Mouse (Mus musculus) spleen, postnatal 14 days (tissue): Measurements from ENCODE around the gene Dlgap3.

ENCODE experiments used
- DNase-seq, 2 experiments: peaks; one replicate each; pipeline ENCODE4 v3.0.0; 2021 to 2022; ENCODE audit warnings: low spot score in 2 of 2

Gene Dlgap3

DNA sequence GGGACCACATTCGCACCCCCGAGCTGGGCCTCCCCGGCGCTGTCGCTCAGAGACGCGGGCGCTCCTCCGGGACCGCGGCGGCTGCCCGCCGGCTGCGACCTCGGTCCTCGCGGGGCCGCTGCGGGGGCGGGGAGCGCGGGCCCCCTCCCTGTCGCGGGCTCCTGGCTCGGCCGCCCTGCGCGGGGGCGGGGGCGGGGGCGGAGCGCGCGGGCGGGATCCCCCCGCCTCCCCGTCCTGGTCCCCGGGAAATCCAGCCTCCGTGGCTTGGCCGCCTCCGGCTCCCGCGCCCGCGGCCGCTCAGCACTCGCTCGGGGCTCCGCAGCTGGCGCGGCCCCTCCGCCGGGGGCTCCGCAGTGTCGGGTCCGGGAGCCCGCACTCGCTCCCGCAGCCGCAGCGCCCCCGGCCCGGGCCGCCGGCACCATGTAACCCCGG, at the start of gene Dlgap3:
Dlgap3 (plus strand) TSS at position 291 of the 432 bp plus-strand sequence.
- DNase-seq: no peak

DNA sequence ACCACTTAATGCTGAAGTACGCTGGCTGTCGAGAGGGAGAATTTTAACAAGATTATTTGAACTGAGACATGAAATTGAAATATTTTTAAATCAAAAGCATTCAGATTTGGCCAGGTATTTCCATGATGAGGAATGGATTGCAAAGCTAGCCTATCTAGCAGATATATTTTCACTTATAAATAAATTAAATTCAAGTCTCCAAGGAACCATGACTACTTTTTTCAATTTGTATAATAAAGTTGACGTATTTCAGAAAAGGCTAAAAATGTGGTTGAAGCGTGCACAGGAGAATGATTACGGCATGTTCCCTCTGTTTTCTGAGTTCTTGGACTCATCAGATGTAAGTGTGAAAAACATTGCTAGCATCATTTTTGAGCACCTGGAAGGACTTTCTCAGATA, 45.6 kb upstream of the Dlgap3 start, which contains the start of gene Tmem35b:
Tmem35b (plus strand) TSS at position 301 of the 400 bp plus-strand sequence.
- DNase-seq: no peak

DNA sequence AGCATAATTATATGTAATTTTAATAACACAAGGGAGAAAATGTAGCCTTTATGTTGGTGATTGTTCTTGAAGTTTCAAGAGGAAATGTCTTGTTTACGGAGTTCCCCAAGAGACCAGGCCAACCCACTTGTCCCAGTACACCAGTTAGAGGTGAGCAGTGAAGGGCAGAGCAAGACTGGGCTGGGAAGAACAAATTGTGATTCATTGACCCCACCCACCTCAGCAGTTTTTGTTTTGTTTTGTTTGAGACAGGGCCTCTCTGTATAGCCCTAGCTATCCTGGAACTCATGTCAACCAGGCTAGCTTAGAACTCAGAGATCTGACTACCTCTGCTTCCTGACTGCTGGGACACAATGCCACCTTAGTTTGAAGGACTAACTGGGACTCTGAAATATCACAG, 44.7 kb upstream of the Dlgap3 start:
- DNase-seq: no peak

DNA sequence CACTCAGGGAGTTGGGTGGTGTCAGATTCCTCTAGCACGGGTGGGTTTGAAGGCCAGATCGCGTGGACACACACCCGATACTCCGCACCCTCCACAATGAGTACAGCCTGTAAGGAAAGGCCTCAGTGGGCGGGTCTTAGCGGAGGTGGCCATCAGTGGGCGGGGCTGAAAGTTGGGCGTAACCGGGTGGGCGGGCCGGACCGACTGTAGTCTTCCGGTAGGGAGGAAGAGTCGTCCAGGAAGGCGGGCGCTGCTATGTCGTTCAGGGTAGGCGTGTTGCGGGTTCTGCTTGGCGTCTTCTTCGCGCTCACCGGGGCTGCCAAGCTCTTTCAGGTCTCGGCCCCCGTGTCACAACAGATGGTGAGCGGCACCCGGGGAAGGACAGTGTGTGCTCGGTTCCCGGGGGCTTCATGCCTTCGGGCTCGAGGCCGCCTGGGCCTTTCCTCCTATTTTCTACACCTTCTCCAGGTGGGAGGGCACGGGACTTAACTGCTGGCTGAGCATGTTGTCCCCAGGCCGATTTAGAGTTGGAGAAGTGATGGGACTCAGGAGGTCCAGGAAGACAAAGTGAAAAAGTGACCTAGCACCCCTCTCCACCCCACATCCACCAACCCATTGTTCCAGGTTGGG, 43.1 kb upstream of the Dlgap3 start:
- peak; percentile 80 to 83 for DNase-seq

DNA sequence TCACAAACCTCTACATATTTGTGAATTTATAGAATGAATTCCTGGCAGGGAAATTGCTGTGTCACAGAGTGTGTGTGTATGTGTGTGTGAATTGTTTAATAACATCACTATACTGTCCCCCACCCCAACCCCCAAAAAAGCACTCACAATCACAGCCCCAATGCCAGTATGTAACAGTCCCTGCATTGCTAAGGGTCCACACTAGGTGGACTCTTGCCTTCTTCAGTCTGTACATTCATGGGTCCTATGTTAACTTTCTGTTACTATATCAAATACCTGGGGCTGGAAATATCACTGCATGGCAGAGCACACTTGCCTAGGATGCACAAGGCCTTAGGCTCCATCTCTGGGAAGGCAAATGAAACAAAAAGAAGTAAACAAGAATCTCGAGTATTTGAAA, 34.3 kb upstream of the Dlgap3 start:
- DNase-seq: no peak

DNA sequence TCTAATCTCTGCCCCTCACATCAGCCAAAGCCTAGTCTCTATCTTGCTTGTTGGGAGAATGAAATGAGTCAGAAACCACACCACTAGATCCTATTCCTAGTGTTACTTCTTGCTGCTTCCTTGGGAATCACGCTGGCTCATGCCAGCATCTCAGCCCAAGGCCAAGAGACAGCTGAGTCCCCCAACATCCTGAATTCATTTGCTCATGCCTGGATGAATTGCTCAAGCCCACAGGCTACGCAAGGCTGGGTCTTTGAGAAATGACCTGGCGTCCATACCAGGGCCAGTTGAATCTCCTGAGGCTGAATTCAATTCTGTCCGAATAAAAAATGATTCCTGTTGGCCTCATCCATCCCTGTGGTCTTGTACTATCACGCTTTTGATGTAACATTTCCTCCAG, 31.4 kb upstream of the Dlgap3 start:
- no peak for DNase-seq

DNA sequence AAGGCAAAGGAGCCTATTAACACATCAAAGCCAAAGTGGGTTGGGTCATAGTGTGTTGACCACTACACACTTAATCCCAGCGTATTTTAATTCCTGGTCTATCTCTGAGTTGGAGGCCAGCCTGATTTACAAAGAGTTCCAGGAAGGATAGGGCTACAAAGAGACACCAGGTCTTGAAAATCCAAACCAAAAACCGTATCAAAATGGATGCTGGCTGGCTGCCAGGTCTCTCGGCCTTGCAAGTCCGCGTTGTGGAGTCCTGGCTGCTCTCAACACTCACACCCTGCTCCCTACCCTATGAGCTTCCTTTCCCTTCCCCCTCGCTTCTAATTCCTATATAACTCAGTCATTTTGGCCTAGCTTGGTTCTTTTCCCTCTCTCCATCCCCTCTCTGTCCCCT, 30.5 kb upstream of the Dlgap3 start:
- no peak for DNase-seq

DNA sequence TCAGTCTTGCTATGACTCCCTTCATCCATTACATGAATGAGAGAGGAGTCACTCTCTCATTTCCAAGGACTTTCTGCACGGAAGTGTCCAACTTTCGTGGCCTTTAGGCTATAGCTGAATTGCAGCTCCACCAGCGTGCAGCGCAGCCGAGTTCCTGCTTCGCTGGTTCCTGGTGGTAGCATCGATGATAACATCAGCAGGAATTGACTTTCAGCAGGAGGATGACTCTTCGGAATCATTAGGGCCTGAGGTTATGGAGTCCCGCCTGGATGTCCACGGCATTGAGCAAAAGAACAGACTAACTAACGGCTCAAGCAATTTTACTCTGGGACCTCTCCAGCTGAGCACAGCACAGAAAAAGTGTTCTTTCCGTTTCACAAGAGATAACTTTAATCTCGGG, 19.0 kb upstream of the Dlgap3 start:
- no peak for DNase-seq

DNA sequence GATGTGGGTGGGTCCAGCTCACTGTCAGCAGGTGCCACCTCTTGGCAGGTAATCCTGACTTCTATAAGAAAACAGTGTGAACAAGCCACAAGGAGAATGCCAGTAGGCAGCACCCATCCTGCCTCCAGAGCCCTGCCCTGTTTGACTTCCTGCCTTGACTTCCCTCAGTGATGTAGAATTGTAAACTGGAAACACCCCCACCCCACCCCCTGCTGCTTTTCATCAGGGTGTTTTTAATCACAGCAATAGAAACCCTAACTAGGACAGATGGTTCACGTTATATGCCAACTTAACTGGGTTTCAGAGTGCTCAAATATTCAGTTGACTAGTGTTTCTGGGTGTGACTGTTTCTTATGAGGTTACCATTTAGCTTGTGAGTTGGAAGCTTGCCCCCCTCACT, 15.7 kb upstream of the Dlgap3 start:
- DNase-seq: no peak

DNA sequence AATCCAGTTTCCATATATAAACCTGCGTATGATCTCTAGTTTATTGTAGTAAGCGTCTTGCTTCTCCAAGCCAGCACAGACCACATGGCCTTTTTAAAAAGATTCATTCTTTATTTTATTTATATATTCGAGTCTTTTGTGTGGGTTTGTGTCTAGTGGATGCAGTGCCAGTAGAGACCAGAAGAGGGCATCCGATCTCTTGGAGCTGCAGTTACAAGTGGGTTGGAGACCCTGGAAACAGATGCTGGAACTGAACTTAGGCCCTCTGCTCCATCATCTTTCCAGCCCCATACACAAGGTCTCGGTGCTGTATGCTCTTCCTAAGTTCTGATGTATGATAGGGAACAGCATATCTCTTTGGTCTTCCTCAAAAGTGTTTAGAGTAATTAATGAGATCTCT, 13.2 kb upstream of the Dlgap3 start:
- no peak for DNase-seq

DNA sequence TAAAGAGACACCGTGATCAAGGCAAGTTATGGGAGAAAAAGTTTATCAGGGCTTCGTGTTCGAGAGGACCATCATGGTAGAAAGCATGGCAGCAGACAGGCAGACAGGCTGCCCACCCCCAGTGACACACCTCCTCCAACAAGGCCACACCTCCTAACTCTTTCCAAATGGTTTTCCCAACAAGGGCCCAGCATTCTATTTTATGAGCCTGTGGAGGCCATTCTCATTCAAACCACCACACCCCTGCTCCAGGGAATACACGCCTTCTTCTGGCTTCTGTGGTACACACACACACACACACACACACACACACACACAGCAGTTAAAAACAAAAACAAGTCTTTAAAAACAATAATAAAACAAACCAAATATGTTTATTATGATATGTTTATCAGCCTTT, 11.3 kb upstream of the Dlgap3 start:
- DNase-seq: no peak

DNA sequence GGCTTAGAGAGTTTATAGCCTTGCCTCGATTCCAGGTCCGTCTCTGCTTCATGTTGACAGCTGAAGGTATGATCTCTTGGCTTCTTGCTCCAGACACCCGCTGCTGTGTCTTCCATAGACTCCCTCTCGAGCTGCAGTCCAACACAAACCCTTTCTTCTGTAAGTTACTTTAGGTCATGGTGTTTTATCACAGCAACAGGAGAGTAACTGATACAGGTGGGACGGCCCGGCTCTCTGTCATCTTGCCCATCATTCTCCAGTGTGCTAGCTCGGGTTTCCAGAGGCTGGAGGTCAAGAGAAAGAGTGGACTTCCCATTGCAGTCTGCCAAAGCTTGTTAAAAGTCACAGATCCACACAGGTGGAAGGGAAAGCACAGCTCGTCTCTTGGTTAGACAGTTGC, 5.1 kb upstream of the Dlgap3 start:
- no peak for DNase-seq

DNA sequence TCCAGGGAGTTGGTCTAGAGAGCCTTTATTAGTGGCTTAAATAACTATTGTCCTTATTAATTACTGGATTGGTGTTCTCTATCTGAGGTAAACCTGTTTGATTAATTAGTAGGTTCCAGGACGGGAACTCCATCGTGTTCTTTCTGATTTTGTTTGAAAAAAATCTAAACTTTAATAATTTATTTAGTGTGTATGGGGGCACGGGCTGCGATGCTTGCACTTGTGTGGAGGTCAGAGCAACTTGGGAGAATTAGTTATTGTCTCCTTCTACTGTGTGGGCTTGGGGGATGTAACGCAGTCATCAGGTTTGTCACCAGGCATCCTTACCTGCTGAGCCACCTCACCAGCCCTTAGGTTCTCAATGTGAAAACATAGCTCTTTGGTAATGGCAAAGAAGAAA, 1.9 kb upstream of the Dlgap3 start:
- DNase-seq: no peak

DNA sequence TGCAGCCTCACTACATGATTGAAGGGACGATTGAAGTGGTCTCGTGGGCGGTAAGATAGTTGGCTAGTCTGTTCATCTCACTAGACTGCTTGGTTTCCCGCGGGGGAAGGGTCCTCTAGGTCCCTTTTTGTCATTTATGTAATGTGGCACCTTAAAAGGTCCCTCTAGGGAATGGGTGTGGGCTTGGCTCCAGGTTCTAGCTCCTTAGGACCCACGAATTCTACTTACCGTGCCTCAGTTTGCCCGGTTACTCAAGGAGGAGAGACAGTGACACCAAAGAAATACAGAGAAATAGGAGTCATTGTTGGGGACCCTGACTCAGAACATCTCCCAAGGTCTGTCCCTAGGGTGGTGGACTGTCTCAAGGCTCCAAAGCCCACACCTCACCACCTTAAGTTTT, 1.3 kb upstream of the Dlgap3 start:
- DNase-seq: no peak

DNA sequence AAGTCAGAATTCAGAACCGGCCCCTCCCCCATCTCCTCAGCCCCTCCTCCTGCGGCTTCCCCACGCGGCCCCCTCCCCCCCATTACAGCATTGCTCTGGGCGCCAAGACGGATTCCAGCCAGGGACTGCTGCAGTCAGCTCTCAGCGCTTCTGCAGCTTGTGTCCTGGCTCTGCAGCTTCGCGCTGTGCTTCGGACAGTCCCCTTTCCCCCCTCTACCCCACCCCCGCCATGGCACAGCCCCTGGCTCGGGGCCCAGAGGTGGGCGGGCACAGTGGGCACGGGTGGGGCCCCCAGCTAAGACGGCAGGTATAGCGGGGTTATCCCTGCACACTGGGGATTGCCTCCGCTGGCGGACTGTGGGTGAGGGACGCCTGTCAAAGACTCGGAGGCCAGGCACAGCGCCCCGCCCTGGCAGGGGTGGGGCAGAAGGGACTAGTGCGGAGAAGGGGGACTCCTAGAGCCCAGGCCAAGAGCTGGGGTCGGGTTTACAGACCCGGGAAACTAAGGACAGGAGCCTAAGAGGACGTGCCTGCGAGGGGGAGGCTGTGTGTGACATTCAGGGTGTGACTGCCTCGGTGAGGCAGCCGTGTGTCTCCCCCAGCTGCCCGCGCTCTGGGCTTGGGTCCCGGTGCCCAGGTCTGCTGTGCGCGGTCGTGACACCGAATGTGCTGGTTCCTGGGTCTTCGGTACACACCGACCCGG, 642 bp upstream of the Dlgap3 start:
- no peak for DNase-seq

DNA sequence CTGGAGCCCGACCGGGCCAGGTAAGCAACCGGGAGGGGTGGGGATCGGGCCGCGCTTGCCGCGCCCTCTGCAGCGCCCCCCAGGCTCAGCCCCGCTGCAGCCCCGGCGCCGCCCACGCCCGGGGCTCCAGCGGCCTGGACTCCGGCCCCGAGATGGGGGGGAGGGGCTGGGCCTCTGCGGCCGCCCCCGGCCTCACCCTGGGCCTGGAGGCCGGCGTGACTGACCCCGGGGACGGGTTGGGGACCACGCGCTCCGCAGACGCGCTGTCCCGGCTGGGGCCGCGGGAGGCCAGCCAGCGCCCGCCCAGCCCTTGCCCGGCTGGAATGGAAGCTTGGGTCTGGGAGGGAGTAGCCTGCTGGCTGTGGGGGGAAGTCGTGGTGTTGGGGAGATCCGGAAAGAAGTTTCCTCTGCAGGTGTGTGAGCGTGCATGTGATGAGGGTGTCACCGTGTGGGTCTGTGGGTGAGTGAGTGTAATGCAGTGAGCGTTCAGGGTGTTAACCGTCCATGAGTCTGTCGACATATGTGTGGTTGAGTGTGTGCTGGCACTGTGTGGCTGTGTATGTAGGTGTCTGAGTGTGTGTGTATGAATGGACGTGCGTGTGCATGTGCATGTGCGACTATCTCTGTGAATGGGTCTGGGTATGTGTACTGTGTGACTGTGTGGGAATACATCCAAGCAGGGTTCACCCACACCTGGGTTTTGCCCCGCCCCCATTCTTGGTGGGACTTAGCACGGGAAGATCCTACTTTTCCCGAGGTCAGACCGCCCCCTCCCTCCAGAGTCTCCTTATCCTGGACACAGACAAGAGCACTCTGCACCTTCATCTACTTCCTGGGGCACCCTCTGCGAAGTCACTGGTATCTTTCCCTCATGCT, 580 bp downstream of the Dlgap3 start:
- DNase-seq: no peak

DNA sequence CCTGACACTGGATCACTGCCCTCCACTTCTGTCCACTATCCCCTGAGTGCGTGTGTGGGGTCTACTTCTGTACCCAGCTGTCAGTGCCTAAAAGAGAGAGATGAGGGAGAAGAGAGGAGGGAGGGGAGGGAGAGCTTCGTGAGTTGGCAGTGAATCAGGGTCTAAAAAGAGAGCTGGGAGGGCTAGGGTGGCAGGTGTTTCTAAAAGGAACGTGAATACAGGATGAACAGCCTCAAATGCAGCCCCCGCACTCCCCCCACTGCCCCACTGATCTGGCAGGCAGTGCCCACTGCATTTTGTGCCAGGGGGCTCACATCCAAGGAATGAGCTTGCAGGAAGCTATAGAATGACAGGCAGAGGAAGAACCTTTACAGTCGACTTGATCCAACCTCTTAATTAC, 1.9 kb downstream of the Dlgap3 start:
- no peak for DNase-seq

DNA sequence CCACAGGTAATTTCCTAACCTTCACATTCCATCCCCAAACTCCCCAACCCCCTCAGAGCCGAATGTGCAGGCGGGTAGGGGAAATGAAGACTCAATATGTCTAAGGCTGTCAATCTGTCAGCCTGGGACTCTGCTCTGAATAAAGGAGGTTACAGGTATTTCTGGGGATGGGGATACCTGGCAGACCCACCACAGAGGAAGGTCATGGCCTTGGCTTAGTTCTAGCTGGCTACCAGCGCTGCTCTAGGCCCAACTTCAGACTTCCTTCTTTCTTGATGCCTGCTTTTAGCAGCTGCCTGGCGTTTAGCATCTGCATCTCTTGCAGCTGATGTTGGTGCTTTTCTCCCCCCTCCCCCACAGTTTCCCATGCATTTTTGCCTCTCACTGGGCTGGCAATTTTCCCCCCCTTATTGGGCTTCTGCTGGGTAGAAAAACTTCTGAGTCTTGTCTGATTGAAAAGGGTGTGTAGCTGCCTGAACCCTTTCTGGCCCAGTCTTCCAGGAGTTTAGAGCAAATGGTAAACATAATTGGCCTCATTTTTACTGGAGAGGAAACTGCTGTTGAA, 2.4 kb downstream of the Dlgap3 start:
- no peak for DNase-seq

DNA sequence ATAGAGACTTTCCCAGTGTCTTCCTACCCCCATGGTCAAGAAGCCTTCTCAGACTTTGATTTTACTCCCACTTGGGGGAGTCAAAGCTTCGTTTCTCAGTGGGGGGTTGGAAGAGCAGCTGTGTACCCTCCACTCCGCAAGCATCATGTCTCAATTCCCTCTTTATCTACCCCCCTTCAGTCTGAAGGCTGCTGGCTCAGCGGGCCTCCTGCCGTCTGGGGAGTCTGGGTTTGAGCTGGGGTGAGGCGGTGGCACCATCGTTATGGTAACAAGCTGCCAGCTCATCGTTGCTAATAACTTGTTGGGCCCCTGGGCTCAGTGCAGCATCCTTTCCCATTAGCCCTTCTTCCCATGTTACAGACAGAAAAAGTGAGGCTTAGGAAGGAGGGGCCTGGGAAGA, 3.1 kb downstream of the Dlgap3 start:
- DNase-seq: no peak

DNA sequence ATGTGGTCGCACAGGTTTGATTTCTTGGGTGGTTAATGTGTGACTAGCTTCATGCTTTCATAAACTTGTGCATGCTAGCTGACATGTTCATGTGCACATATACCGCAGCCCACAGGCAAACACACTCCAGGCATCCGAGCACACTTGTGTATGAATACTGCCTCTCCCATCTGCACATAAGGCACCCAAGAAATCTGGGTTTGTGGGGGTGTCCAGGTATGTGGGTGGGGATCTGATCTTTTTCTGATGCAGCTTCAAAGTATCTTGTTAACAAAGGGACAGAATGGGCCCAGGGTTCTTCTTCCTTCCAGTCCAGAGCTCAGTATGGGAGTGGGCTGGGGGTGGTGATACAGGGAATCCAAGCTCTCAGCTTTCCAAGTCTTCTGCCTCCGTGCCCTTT, 3.6 kb downstream of the Dlgap3 start:
- no peak for DNase-seq

DNA sequence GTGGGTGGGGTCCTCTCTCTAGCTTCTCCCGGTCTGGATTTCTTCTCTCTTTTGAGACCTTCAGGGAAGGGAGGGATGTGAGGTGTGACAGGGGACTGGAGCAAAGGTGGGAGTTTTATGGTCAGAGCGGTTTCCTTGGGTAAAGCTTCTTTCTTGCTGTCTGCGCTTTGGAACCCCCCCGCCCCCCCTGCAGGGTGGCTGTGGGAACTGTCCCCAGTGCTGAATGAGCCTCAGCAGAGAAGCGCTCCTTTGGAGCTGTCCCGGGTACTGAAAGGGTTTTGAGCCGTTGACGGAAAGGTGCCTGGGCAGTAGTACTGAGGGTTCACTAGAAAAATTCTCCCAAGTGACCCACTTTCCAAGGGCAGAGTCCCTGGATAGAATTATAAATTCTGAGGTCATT, 4.5 kb downstream of the Dlgap3 start:
- peak in 1 of 2 experiments; percentile 39 for DNase-seq
